Mouse (Mus musculus) 416B (cell line): ENCODE measurements around the gene Sult6b2.

ENCODE experiments used
- DNase-seq: peaks from one replicate; pipeline ENCODE4 v3.0.0; 2011; ENCODE audit warnings: low read depth

Gene Sult6b2

DNA sequence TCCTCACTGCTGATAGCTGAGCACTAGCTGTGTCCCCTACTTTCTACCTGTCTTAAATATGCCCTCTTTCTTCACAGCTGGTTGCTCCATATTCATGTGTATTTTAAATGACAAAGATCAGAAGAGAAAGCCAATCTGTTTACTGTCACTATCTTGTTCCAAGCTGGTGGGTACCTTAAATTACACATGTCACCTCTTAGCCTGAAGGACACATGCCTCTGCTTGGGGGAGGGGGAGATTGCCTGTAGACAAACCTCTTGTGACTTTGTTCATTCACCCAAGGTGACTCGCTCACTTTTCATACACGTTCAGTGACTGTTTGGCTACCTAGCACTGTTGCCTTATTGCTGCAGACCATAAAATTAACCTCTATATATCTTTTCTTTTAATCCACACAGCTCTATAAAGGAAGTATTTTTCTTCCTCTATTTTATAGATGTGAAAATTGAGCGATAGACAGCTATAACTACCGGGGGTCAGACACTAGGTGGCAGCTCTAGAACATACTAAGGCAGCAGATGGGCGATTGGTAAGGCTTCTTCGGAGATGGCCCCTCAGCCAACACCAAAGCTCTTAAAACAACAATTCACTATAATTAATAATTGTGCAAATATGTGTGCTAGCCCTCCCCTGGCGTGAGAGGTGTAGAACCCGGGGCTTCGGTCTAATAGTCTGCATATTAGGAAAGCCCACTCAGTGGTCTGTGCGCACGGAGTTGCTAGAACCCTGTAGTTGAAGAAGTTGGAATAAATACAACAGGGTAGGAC, 25.1 kb downstream of the Sult6b2 start:
- DNase-seq = peak; percentile 86

DNA sequence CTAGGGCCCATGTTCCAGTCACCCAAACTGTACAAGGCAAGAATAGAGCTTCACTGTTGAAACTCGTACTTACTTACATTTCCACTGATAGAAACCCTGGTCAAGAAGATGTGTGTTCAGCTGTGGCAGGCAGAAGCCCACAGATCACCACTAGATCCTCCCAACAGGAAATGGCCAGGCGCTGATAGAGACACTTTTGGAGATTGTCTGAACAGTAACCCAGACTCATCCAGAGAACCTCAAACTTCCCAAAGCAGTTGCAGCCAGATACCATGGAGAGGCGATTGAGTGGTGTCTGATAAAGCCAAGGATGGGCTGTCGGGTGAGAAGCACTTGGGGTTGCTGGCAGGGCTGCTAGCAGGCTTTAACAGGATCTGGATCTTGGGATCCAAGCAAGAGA, 27.4 kb downstream of the Sult6b2 start:
- peak; percentile 90 for DNase-seq

DNA sequence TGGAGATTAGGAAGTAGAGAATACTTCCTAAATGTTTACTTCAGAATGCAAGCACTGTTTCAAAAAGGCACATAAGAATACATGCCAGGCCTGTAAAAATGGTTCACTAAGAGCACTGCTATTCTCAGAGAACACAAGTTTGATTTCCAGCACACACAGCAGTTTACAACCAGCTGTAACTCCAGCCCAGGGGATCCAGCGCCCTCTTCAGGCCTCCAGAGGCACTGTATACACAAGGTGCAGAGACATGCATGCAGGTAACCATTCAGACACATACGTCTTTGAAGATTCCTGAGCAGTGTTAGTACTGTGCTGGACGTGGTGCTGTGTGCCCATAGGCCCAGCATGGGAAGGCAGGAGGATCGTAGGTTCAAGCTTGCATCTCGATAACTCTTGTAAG, 30.7 kb downstream of the Sult6b2 start:
- DNase-seq = no peak

- DNase-seq = no peak
Measured at GRCm38 (mm10) chr6:142771643-142772042, 32.7 kb downstream of the Sult6b2 start.

GRCm38 (mm10) chr6:142769896-142770295, 34.4 kb downstream of the Sult6b2 start:
- DNase-seq = no peak

GRCm38 (mm10) chr6:142767305-142767704, 37.0 kb downstream of the Sult6b2 start:
- no peak for DNase-seq

DNA sequence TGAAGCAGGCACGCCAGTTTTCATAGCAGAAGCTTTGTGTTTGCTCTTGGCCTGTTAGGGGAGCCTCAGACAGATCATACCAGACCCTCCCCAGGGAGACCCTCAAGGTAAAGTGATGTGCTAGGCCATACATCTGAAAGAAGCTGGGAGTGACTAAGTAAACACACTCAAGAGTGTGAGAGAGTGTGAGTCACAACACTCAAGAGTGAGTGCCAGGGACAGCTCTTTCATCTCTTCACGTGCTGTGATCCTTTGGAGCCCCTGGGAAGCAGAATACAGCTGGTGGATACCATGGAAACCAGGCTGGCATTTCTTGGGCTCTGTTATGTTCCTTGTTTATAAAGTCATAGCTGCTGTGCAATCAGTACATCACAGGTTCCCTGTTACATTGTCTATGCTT, 39.4 kb downstream of the Sult6b2 start:
- no peak for DNase-seq

- DNase-seq = no peak
Measured at GRCm38 (mm10) chr6:142759633-142760032, 44.7 kb downstream of the Sult6b2 start.

GRCm38 (mm10) chr6:142758562-142758961, 45.7 kb downstream of the Sult6b2 start:
- no peak for DNase-seq

GRCm38 (mm10) chr6:142757976-142758375, 46.3 kb downstream of the Sult6b2 start:
- DNase-seq = no peak

GRCm38 (mm10) chr6:142757334-142757965, 46.9 kb downstream of the Sult6b2 start:
- peak; percentile 97 for DNase-seq

GRCm38 (mm10) chr6:142756507-142757333, 47.6 kb downstream of the Sult6b2 start, which contains the start of gene Cmas:
TSS of gene Cmas (plus strand) at chr6:142756686.
- peak; percentile 84 for DNase-seq

DNA sequence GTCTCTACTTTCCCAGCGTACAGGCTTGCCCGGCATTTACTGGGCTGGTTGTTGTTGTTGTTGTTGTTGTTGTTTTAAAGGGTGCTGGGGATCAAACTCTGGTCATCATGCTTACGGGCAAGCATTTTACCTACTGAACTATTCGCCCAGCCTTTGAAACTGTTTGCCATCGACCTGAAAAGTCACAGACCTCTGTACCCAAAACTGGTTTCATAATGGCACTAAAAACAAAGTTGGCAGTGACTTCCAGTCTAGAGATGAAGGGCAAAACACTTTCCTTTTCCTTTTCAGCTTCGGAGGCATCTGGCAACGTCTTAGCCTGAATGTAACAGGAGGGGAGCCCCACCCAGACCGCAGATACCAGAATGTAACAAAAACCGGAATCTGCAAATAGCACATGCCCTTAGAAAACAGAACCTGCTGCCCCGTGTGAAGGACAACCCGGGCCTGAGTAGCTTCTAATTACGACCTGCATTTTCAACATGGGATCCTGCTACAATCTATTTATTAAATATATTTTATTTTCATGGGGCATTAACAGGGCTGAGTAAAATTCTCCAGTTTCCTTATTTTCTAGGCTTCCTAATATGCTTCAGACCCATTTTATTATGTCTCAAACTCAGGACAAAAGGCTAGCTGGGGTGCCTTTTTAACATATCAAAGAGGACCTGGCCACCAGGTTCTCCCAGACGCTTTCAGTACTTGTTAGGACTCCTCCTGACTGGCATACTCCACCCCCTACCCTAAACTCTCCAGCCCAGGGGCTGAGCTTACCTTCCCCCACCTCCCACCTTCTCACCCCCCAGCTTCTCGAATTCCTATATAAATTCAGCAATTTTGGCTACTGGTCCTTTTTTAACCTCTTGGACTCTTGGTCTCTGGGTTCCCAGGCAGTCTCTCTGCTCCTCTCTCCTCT, 51.7 kb downstream of the Sult6b2 start:
- peak; percentile 68 for DNase-seq

DNA sequence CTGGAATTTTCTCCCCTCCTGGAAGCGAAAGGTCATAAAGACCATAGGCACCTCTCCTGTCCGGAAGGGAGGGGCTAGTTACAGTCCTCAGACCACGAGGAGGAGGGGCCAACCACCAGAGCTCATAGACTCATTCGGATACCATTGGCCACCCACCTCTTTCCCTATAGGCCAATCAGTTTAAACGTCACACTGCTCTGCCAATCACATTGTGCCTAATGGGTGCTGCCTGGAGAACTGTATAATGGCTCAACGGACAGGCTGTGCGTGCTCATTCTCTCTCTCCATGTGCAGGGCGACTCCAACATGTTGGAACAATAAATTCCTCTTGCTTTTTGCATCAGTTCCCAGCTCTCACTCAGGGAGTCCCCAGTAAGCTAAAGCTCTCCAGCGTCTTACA, 52.9 kb downstream of the Sult6b2 start:
- no peak for DNase-seq

- peak; percentile 68 for DNase-seq
Measured at GRCm38 (mm10) chr6:142748057-142748708, 56.1 kb downstream of the Sult6b2 start.

- DNase-seq = peak; percentile 80
Measured at GRCm38 (mm10) chr6:142747165-142747564, 57.1 kb downstream of the Sult6b2 start.

- DNase-seq = no peak
Measured at GRCm38 (mm10) chr6:142746765-142747164, 57.5 kb downstream of the Sult6b2 start.

DNA sequence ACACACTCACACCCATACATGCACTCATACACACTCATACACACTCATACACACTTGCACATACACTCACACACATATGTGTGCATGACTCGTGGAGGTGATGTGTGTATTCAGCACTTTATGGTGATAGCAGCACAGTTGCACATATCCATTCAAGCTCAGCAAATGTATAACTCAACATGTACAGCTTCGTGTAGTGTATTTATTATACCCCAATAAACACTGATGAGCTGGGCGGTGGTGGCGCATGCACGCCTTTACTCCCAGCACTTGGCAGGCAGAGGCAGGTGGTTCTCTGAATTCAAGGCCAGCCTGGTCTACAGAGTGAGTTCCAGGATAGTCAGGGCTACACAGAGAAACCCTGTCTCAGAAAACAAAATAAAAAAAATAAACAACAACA, 58.8 kb downstream of the Sult6b2 start:
- DNase-seq = no peak

DNA sequence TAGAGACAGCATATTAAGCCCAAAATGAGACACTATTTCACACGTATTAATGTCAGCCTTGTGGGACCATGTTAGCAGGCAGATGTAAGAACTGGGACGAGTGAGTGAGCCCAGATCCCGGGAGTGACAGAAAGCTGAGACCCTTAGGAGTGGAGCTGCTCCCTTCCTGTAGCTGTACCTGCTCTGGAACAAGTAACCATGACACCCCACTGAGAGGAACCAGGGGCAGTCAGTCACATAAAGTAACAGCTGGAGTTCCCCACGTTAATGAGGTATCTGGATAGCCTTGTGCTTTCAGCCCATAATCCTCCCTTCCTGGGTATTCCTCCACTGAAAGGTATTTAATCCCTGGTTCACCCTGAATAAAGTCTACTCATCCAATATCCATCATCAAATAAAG, 61.1 kb downstream of the Sult6b2 start:
- DNase-seq = no peak

DNA sequence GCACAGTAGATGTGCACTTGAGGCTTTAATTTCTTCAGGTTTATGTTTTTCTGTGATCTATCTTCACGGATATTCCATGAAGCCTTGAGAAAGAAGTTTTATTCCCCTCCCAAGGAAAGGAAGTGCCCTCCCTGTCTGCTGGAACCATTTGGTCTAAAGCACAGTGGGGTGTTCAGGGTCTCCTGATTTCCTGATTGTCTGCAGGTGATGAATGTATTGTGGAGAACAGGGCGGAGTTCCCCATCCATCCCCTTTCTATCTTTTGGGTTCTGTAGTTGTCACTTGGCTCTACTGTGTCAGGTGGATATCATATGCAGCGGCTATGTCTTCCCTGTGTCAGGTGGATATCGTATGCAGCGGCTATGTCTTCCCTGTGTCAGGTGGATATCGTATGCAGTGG, 62.5 kb downstream of the Sult6b2 start:
- no peak for DNase-seq

DNA sequence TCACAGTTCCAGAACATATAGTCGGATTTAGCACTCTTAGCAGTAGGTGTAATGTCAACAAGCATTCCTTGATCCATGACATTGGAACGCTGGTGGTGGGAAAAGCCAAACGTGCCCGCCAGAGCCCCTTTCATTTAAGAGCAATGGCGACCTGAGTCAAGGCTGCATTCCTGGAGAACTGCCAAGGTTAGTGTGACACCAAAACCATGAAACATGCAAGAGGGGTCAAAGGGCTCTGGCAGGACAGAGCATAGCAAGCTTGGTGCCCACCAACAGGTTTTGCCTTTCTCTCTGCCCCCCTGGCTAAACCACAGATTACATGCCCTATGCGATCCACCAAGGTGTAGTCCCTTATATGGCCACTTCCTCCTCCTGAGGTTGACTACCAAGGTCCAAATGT, 65.7 kb downstream of the Sult6b2 start:
- no peak for DNase-seq
